Mouse (Mus musculus) midbrain, postnatal 0 days (tissue): ENCODE results near the gene Akt3. TPM values are rescaled to one million over a fixed set of nuclear protein-coding genes. Genes with fewer than 3 reads are reported as not detected.

ENCODE experiments used
- ATAC-seq: fragments of 200-750 bp; cut with Nextera tagmentation; 2 replicates; pipeline ENCODE4 v1.8.0; 2017; ENCODE audit warnings: moderate number of reproducible peaks, mild to moderate bottlenecking, moderate TSS enrichment, moderate library complexity; ENCODE audit not compliant: low FRiP score
- DNase-seq: peaks from one replicate; pipeline ENCODE4 v3.0.0-alpha.2; 2015; ENCODE audit warnings: low spot score
- H3K27ac ChIP-seq: fragments of 300-500 bp; sonication (generic); 2 replicates; pipeline ENCODE4 v1.5.1; 2014; ENCODE audit warnings: low read depth, mild to moderate bottlenecking, low read length, mixed read lengths
- H3K27me3 ChIP-seq: fragments of 300-500 bp; sonication (generic); 2 replicates; pipeline ENCODE4 v1.6.1; 2014; ENCODE audit warnings: low read length, control low read depth, mixed read lengths; ENCODE audit not compliant: insufficient read depth
- H3K36me3 ChIP-seq: fragments of 300-500 bp; sonication (generic); 2 replicates; pipeline ENCODE4 v1.6.1; 2014; ENCODE audit warnings: low read length, control low read depth, mixed read lengths; ENCODE audit not compliant: insufficient read depth
- H3K4me1 ChIP-seq: fragments of 300-500 bp; sonication (generic); 2 replicates; pipeline ENCODE4 v1.6.1; 2014; ENCODE audit warnings: mild to moderate bottlenecking, control low read depth, antibody characterized with exemption, low read length, mixed read lengths; ENCODE audit not compliant: insufficient read depth
- H3K4me2 ChIP-seq: fragments of 300-500 bp; sonication (generic); 2 replicates; pipeline ENCODE4 v1.6.1; 2014; ENCODE audit warnings: low read depth, mild to moderate bottlenecking, low read length, mixed read lengths; ENCODE audit not compliant: poor library complexity, severe bottlenecking
- H3K4me3 ChIP-seq: fragments of 300-500 bp; sonication (generic); 2 replicates; pipeline ENCODE4 v1.5.1; 2014; ENCODE audit warnings: low read depth, mild to moderate bottlenecking, low read length, moderate library complexity
- H3K9ac ChIP-seq: fragments of 300-500 bp; sonication (generic); replicated peaks from 2 replicates; pipeline ENCODE4 v1.6.1; 2014; ENCODE audit warnings: mild to moderate bottlenecking, low read length, moderate library complexity, mixed read lengths; ENCODE audit not compliant: poor library complexity, severe bottlenecking
- H3K9me3 ChIP-seq: fragments of 300-500 bp; sonication (generic); 2 replicates; pipeline ENCODE4 v1.6.1; 2016; ENCODE audit warnings: low read length, control low read depth
- CTCF ChIP-seq: IDR thresholded peaks from 2 replicates; pipeline ENCODE4 v1.5.1; 2016; ENCODE audit warnings: antibody characterized with exemption, mild to moderate bottlenecking
- WGBS: fragments of 180-500 bp; shearing (Covaris S2); extraction: QIAGEN DNeasy Blood & Tissue Kit; methylation state at CpG from one replicate; pipeline ENCODE4 v1.1.7; 2014; 5-methylcytosine and 5-hydroxymethylcytosine counted together
- polyA plus RNA-seq: library from polyadenylated mRNA; unstranded; fragments of >200 nt; fragmentation: Nextera tagmentation; extraction: Ambion mirVana; gene quantifications from 2 replicates; pipeline ENCODE4 v1.2.1, GENCODE M21; 2015
- total RNA-seq: library from RNA; depleted of rRNA; stranded (reverse); fragments of >200 nt; gene quantifications from 2 replicates; pipeline ENCODE4 v1.2.3, GENCODE M21; 2014; rRNA removed

The Akt3 gene
- total and polyA plus RNA-seq, 2 experiments from 2014 or later, result 14.5 to 92.6 TPM

DNA sequence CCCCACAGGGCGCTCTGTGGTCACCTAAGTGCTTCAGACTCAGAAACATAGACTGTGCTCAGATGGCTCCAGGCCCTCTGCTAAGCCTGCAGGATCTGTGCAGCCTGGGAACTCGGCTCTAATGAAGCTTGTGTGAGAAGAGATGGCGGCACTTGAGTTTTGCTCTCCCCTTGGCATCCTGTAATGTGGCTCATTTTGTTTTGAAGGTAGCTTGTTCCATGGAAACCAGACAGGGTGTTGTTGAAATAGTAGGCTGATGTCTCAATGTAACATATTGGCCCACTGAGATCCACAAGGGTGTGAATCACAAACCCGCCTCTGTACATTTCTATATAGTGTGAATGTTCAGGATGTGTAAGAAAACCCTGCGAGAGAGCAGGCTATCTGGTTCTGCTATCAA is 277.9 kb downstream of the Akt3 start:
- ATAC-seq, result no peak
- no peak overlapping the region for H3K9ac ChIP-seq
- no peak overlapping the region for H3K4me2 ChIP-seq
- DNase-seq, result no peak
- no peak overlapping the region for H3K27ac ChIP-seq
- no peaks in the 10 kb centered on the region for H3K4me1 ChIP-seq
- no peak overlapping the region for H3K4me3 ChIP-seq
- TF ChIP-seq CTCF, result no peak
- no peaks in the 10 kb centered on the region for H3K27me3 ChIP-seq
- 71% methylated on average over 5 of the region's 5 CpGs for WGBS
- no peaks in the 10 kb centered on the region for H3K9me3 ChIP-seq
- H3K36me3 ChIP-seq, result no peaks in the 10 kb centered on the region

- H3K4me2 ChIP-seq, result no peak overlapping the region
- H3K27ac ChIP-seq, result no peak overlapping the region
- no peaks in the 10 kb centered on the region for H3K27me3 ChIP-seq
- no peaks in the 10 kb centered on the region for H3K4me1 ChIP-seq
- H3K9ac ChIP-seq, result no peak overlapping the region
- TF ChIP-seq CTCF, result no peak
- no peaks in the 10 kb centered on the region for H3K36me3 ChIP-seq
- no peak overlapping the region for H3K4me3 ChIP-seq
- ATAC-seq (no peak), DNase-seq (no peak)
- H3K9me3 ChIP-seq, result no peaks in the 10 kb centered on the region
These were observed 278.8 kb downstream of the Akt3 start for GRCm38 (mm10) chr1:176979235-176979634.

DNA sequence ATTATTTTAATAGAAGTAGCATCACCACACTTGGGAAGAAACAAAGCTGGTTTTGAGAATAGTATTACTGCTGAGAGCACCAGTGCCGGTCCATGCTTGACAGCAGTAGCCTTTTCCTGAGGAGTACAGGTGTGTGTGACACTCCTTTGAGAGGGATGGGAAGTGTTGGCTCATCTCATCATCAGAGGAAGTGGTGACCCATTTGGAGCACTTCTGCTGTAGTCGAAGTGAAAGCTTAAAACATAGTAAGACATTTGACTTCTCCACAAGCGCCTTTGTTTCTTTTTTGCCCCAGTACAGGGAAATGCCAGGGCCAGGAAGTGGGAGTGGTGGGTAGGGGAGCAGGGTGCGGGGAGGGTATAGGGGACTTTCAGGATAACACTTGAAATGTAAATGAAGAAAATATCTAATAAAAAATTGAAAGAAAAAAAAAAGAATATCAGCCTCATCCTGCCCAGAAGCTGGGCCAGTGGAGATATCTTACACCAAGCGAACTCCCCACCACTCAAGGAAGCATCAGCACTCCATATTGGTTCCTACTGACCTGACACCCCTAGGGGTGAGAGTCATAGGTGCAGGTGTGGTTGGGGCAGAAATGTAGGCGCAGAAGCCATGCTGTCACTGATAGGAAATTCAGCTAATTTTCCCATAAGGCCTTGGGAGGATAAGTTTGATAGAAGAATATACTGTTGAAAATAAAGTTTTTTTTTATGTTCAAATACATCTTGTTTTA is 284.5 kb downstream of the Akt3 start:
- Histone ChIP-seq H3K27ac (no peak overlapping the region), H3K27me3 (no peaks in the 10 kb centered on the region), H3K4me2 (no peak overlapping the region), H3K4me3 (no peak overlapping the region), H3K36me3 (no peaks in the 10 kb centered on the region), H3K9ac (no peak overlapping the region), H3K4me1 (no peaks in the 10 kb centered on the region), H3K9me3 (no peaks in the 10 kb centered on the region)
- no peak for DNase-seq
- no peak for TF ChIP-seq CTCF
- no peak for ATAC-seq
- 91% methylated on average over 6 of the region's 6 CpGs for WGBS

DNA sequence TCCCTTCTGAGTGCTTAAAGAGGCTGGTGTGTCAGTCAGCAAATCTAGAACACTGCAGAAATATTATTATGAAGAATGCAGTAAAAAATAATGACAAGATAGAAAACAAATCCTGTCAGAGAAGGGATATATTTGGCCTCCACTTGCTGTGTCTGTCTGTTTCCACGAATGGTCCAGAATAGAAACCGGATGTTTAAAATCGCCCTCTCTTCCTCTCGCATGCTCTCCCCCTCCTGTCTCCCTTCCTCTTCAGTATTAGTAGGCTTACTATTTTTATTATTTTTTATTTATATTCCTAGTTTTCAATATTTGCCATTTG is 286.6 kb downstream of the Akt3 start:
- Histone ChIP-seq H3K27me3 (no peaks in the 10 kb centered on the region), H3K9ac (no peak overlapping the region), H3K4me3 (no peak overlapping the region), H3K27ac (0 out of 2 replicates have a peak overlapping the region, but pooled peaks have one; percentile 0), H3K9me3 (no peaks in the 10 kb centered on the region), H3K4me2 (no peak overlapping the region), H3K4me1 (no peaks in the 10 kb centered on the region), H3K36me3 (no peaks in the 10 kb centered on the region)
- TF ChIP-seq CTCF, result no peak
- 66% methylated on average over 4 of the region's 4 CpGs for WGBS
- DNase-seq, result no peak
- no peak for ATAC-seq

DNA sequence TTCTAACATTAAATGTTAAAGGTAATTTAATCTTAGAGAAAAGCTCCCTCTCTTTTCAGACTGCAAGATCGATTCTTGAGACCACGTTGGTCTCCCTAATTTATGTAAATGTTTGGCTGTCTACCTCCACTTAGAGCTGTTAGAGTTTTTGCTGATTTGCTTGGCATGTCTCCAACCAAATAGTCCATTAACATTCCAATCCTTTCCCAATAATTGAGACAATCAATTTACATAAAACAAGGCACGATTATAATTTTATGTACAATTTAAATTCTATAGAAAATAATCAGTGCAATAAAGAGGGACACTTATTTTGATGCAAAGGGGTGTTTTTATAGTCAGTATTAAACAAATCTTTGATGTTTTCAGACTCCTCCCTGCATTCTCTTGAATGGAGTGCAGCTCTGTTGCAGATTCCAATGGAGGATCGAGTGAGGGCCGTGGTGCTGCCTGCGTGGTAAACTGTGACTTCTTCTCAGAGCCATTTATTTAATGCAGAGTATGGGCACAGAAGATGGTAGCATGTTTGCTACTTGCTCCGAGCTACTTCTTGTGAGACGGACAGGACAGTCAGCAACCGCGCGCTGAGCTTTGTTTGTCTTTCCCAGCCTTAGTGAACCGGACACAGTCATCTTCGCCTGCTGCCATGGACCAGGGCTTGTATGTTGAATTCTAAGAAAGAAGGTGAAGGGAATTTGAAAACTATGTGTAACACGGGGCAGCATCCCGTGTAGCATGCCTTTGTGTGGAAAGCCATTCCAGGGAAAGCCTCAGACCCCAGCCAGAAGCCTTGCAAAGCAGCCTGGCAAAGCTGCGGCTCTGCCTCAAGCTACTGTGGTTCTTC is 287.1 kb downstream of the Akt3 start:
- Histone ChIP-seq H3K27ac (0 out of 2 replicates have a peak overlapping the region, but pooled peaks have one; percentile 0), H3K9ac (no peak overlapping the region), H3K4me2 (no peak overlapping the region), H3K4me1 (no peaks in the 10 kb centered on the region), H3K27me3 (no peaks in the 10 kb centered on the region), H3K9me3 (no peaks in the 10 kb centered on the region), H3K4me3 (no peak overlapping the region), H3K36me3 (no peaks in the 10 kb centered on the region)
- no peak for ATAC-seq
- DNase-seq, result no peak
- no peak for TF ChIP-seq CTCF
- 64% methylated on average over 16 of the region's 16 CpGs for WGBS

Other genes with a start within 250 kb of the Akt3 start
- gene Zbtb18, start 184.1 kb upstream of the Akt3 start, total RNA-seq, result 24.7 and 56.7 TPM in 2 replicates
- 3.5 and 3.6 TPM in 2 replicates for gene Zbtb18, start 184.1 kb upstream of the Akt3 start, polyA plus RNA-seq